Mouse (Mus musculus): Measurements from ENCODE around the gene Krt17. TPM values are rescaled to one million over a fixed set of nuclear protein-coding genes. Genes with fewer than 3 reads are reported as not detected.
"Not testable (repeated sequence)": the region's sequence is repeated elsewhere in the genome, so short reads cannot be mapped to it uniquely, and the experiment has no call there.

The Krt17 gene
- polyA plus RNA-seq, 1 experiment from 2014 or later, result not detected

- Histone ChIP-seq H3K4me3 (ENCODE audit: low read depth, low read length) (no peak overlapping the region), H3K36me3 (ENCODE audit: control insufficient read depth, insufficient read depth, low read length) (no peaks in the 10 kb centered on the region), H3K27me3 (ENCODE audit: control insufficient read depth, insufficient read depth, low read length) (no peaks in the 10 kb centered on the region), H3K27ac (ENCODE audit: low read depth, low read length) (no peak overlapping the region), H3K4me2 (no peak overlapping the region), H3K9me3 (ENCODE audit: control insufficient read depth, low read length) (no peaks in the 10 kb centered on the region), H3K9ac (ENCODE audit: low read length) (no peak overlapping the region), H3K4me1 (ENCODE audit: control insufficient read depth, insufficient read depth, low read length) (no peaks in the 10 kb centered on the region; the same call in 1 of the 2 replicates)
- WGBS, result 71% methylated on average over 5 of the region's 5 CpGs
- DNase-seq (ENCODE audit: low spot score, missing footprints) (peak; percentile 31), ATAC-seq (ENCODE audit: low FRiP score) (no peak)
Measured at GRCm38 (mm10) chr11:100254360-100255090, 6.3 kb downstream of the Krt17 start.

- H3K9ac ChIP-seq (ENCODE audit: low read length), result no peak within 1 kb of the TSS
- no peaks in the 10 kb centered on the region for H3K9me3 ChIP-seq (ENCODE audit: control insufficient read depth, low read length)
- H3K4me1 ChIP-seq (ENCODE audit: control insufficient read depth, insufficient read depth, low read length), result no peaks in the 10 kb centered on the region
- WGBS, result 90% methylated on average over 7 of the region's 7 CpGs
- H3K4me2 ChIP-seq, result no peak within 1 kb of the TSS
- peak; percentile 1 for DNase-seq (ENCODE audit: low spot score, missing footprints)
- H3K27me3 ChIP-seq (ENCODE audit: control insufficient read depth, insufficient read depth, low read length), result no peaks in the 10 kb centered on the region
- no peak within 1 kb of the TSS for H3K27ac ChIP-seq (ENCODE audit: low read depth, low read length)
- no peak for ATAC-seq (ENCODE audit: low FRiP score)
- no peak within 1 kb of the TSS for H3K4me3 ChIP-seq (ENCODE audit: low read depth, low read length)
- H3K36me3 ChIP-seq (ENCODE audit: control insufficient read depth, insufficient read depth, low read length), result no peaks in the 10 kb centered on the region
Measured at GRCm38 (mm10) chr11:100248852-100249465, 11.9 kb downstream of the Krt17 start, which contains the start of gene Krt16. Gene Krt16 (minus strand): TSS chr11:100248902.

DNA sequence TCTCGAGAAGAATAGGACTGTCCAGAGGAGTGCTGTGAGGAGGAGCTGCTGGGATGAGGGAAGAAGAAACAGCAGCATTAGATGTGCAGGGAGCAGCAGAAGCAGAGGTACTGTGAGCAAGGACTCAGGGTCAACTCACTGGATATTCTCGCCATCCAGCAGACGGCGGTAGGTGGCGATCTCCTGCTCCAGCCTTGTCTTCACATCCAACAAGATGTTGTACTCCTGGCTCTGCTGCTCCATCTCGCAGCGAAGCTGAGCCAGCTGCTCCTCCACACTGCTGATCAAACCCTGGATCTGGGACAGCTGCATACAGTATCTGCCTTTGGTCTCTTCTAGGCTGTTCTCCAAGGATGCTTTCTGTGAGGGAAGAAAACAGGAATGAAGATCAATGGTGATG lies 14.4 kb downstream of the Krt17 start:
- H3K9me3 ChIP-seq (ENCODE audit: control insufficient read depth, low read length); H3K4me2 ChIP-seq; H3K27me3 ChIP-seq (ENCODE audit: control insufficient read depth, insufficient read depth, low read length); H3K27ac ChIP-seq (ENCODE audit: low read depth, low read length); H3K4me1 ChIP-seq (ENCODE audit: control insufficient read depth, insufficient read depth, low read length); H3K36me3 ChIP-seq (ENCODE audit: control insufficient read depth, insufficient read depth, low read length); H3K9ac ChIP-seq (ENCODE audit: low read length); ATAC-seq (ENCODE audit: low FRiP score); DNase-seq (ENCODE audit: low spot score, missing footprints); H3K4me3 ChIP-seq (ENCODE audit: low read depth, low read length): not testable (repeated sequence)
- 76% methylated on average over 7 of the region's 7 CpGs for WGBS

GRCm38 (mm10) chr11:100240272-100240671 lies 20.6 kb downstream of the Krt17 start:
- H3K36me3 ChIP-seq (ENCODE audit: control insufficient read depth, insufficient read depth, low read length); ATAC-seq (ENCODE audit: low FRiP score); DNase-seq (ENCODE audit: low spot score, missing footprints); H3K27ac ChIP-seq (ENCODE audit: low read depth, low read length); H3K27me3 ChIP-seq (ENCODE audit: control insufficient read depth, insufficient read depth, low read length); H3K9me3 ChIP-seq (ENCODE audit: control insufficient read depth, low read length); H3K4me2 ChIP-seq; H3K4me1 ChIP-seq (ENCODE audit: control insufficient read depth, insufficient read depth, low read length); H3K4me3 ChIP-seq (ENCODE audit: low read depth, low read length); H3K9ac ChIP-seq (ENCODE audit: low read length): not testable (repeated sequence)
- WGBS, result 95% methylated on average over 4 of the region's 4 CpGs

- no peak overlapping the region for H3K4me2 ChIP-seq
- H3K4me1 ChIP-seq (ENCODE audit: control insufficient read depth, insufficient read depth, low read length), result no peaks in the 10 kb centered on the region
- ATAC-seq (ENCODE audit: low FRiP score), result no peak
- no peaks in the 10 kb centered on the region for H3K27me3 ChIP-seq (ENCODE audit: control insufficient read depth, insufficient read depth, low read length)
- H3K36me3 ChIP-seq (ENCODE audit: control insufficient read depth, insufficient read depth, low read length), result no peaks in the 10 kb centered on the region
- H3K9me3 ChIP-seq (ENCODE audit: control insufficient read depth, low read length), result no peaks in the 10 kb centered on the region; the same call in 1 of the 2 replicates
- H3K9ac ChIP-seq (ENCODE audit: low read length), result no peak overlapping the region
- H3K27ac ChIP-seq (ENCODE audit: low read depth, low read length), result no peak overlapping the region
- WGBS, result 73% methylated on average over 8 of the region's 8 CpGs
- H3K4me3 ChIP-seq (ENCODE audit: low read depth, low read length), result no peak overlapping the region
- no peak for DNase-seq (ENCODE audit: low spot score, missing footprints)
Measured at GRCm38 (mm10) chr11:100221741-100222140, 39.1 kb downstream of the Krt17 start.

DNA sequence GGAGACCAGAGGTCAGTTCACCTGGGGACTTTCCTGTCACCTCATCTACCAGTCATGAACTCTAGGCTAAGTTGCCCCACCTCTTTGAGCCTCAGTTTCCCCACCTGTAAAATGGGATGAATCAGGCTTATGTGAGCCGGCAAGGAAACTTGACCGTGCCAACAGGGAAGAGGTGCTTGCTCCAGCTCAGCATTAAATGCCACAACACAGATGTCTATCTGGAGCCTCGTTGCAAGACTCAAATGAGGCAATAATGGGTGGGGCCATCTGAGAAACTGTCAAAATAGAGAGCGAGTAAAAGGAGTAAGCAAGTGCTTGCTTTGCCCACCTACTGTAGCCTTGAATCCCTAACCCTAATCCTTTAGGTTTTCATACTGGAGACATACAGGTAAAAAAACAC lies 41.5 kb downstream of the Krt17 start:
- ATAC-seq (ENCODE audit: low FRiP score) (no peak), DNase-seq (ENCODE audit: low spot score, missing footprints) (no peak)
- H3K36me3 ChIP-seq (ENCODE audit: control insufficient read depth, insufficient read depth, low read length), result no peaks in the 10 kb centered on the region
- H3K4me1 ChIP-seq (ENCODE audit: control insufficient read depth, insufficient read depth, low read length), result no peaks in the 10 kb centered on the region
- H3K27ac ChIP-seq (ENCODE audit: low read depth, low read length), result no peak overlapping the region
- no peaks in the 10 kb centered on the region for H3K27me3 ChIP-seq (ENCODE audit: control insufficient read depth, insufficient read depth, low read length)
- no peak overlapping the region for H3K4me3 ChIP-seq (ENCODE audit: low read depth, low read length)
- H3K9me3 ChIP-seq (ENCODE audit: control insufficient read depth, low read length), result no peaks in the 10 kb centered on the region
- H3K4me2 ChIP-seq, result no peak overlapping the region
- 91% methylated on average over 4 of the region's 4 CpGs for WGBS
- no peak overlapping the region for H3K9ac ChIP-seq (ENCODE audit: low read length)

GRCm38 (mm10) chr11:100208542-100208941 lies 52.3 kb downstream of the Krt17 start:
- no peak for DNase-seq (ENCODE audit: low spot score, missing footprints)

DNA sequence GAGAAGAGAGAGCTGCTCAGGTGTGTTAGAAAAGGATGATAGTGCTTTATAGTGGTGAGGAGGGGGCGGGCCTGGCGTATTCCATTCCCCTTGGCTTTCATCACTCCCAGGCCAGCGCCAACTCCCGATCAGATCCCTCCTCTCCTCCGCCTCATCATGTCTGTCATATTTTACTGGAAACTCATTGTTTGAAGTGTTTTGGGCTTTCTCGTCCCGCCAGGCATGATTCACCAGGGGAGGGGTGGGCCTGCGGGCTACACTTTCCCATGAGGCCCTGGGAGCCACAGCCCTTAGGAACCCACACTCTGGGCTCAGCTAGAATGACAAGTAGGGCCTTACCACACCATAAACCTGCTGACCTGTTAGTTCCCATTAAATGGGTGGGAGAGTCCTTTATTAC lies 53.3 kb downstream of the Krt17 start, which contains the start of gene Krt14:
Gene Krt14 (minus strand): TSS at position 51 of the 400 bp plus-strand sequence.
- Histone ChIP-seq H3K4me1 (ENCODE audit: control insufficient read depth, insufficient read depth, low read length) (no peaks in the 10 kb centered on the region), H3K9ac (ENCODE audit: low read length) (no peak within 1 kb of the TSS), H3K36me3 (ENCODE audit: control insufficient read depth, insufficient read depth, low read length) (no peaks in the 10 kb centered on the region), H3K27me3 (ENCODE audit: control insufficient read depth, insufficient read depth, low read length) (no peaks in the 10 kb centered on the region), H3K9me3 (ENCODE audit: control insufficient read depth, low read length) (no peaks in the 10 kb centered on the region), H3K4me2 (no peak within 1 kb of the TSS), H3K27ac (ENCODE audit: low read depth, low read length) (no peak within 1 kb of the TSS), H3K4me3 (ENCODE audit: low read depth, low read length) (no peak within 1 kb of the TSS)
- no peak for ATAC-seq (ENCODE audit: low FRiP score)
- 94% methylated on average over 8 of the region's 8 CpGs for WGBS
- DNase-seq (ENCODE audit: low spot score, missing footprints), result no peak

More at GRCm38 (mm10) chr11:100208542-100208941, 52.3 kb downstream of the Krt17 start:
- Histone ChIP-seq H3K36me3 (ENCODE audit: control insufficient read depth, insufficient read depth, low read length) (no peaks in the 10 kb centered on the region), H3K4me1 (ENCODE audit: control insufficient read depth, insufficient read depth, low read length) (no peaks in the 10 kb centered on the region), H3K4me3 (ENCODE audit: low read depth, low read length) (no peak overlapping the region), H3K9ac (ENCODE audit: low read length) (no peak overlapping the region), H3K9me3 (ENCODE audit: control insufficient read depth, low read length) (no peaks in the 10 kb centered on the region), H3K27ac (ENCODE audit: low read depth, low read length) (no peak overlapping the region), H3K27me3 (ENCODE audit: control insufficient read depth, insufficient read depth, low read length) (no peaks in the 10 kb centered on the region), H3K4me2 (no peak overlapping the region)
- ATAC-seq (ENCODE audit: low FRiP score), result no peak
- 68% methylated on average over 6 of the region's 6 CpGs for WGBS
